Mouse (Mus musculus) brain, embryonic 18.5 days (tissue): ENCODE results near the gene H2al1g.
"Not testable (repeated sequence)": the region's sequence is repeated elsewhere in the genome, so short reads cannot be mapped to it uniquely, and the experiment has no call there.

Experiments
- DNase-seq: peaks from one replicate; pipeline ENCODE4 v3.0.0-alpha.2; 2012; ENCODE audit warnings: low read depth, low spot score

H2al1g gene

GRCm38 (mm10) chrX:11317956-11318355 lies at the start of gene H2al1g:
H2al1g (plus strand) TSS chrX:11318256.
- not testable (repeated sequence) for DNase-seq

- DNase-seq = no peak
Observed at GRCm38 (mm10) chrX:11269074-11269473, 49.0 kb upstream of the H2al1g start.

- DNase-seq = no peak
Observed at GRCm38 (mm10) chrX:11273190-11273589, 44.9 kb upstream of the H2al1g start.

- no peak for DNase-seq
Observed at GRCm38 (mm10) chrX:11277083-11277482, 41.0 kb upstream of the H2al1g start.

- DNase-seq = no peak
Observed at GRCm38 (mm10) chrX:11280741-11281140, 37.3 kb upstream of the H2al1g start.

- no peak for DNase-seq
Observed at GRCm38 (mm10) chrX:11288306-11288882, 29.7 kb upstream of the H2al1g start.

- no peak for DNase-seq
Observed at GRCm38 (mm10) chrX:11289244-11289643, 28.8 kb upstream of the H2al1g start.

- DNase-seq = not testable (repeated sequence)
Observed at GRCm38 (mm10) chrX:11298957-11299356, 19.1 kb upstream of the H2al1g start, which contains the start of gene H2al1a. H2al1a (plus strand) TSS chrX:11299257.

GRCm38 (mm10) chrX:11302132-11302531 lies 15.9 kb upstream of the H2al1g start, which contains the start of gene H2al1b:
H2al1b (plus strand) TSS chrX:11302432.
- not testable (repeated sequence) for DNase-seq

- not testable (repeated sequence) for DNase-seq
Observed at GRCm38 (mm10) chrX:11305355-11305754, 12.7 kb upstream of the H2al1g start, which contains the start of gene H2al1c. H2al1c (plus strand) TSS chrX:11305655.

- DNase-seq = not testable (repeated sequence)
Observed at GRCm38 (mm10) chrX:11308524-11308923, 9.5 kb upstream of the H2al1g start, which contains the start of gene H2al1d. H2al1d (plus strand) TSS chrX:11308824.

- not testable (repeated sequence) for DNase-seq
Observed at GRCm38 (mm10) chrX:11311634-11312033, 6.4 kb upstream of the H2al1g start, which contains the start of gene H2al1e. H2al1e (plus strand) TSS chrX:11311934.

GRCm38 (mm10) chrX:11314858-11315257 lies 3.2 kb upstream of the H2al1g start, which contains the start of gene H2al1f:
H2al1f (plus strand) TSS chrX:11315158.
- DNase-seq = not testable (repeated sequence)

GRCm38 (mm10) chrX:11321192-11321591 lies 3.1 kb downstream of the H2al1g start, which contains the start of gene H2al1h:
H2al1h (plus strand) TSS chrX:11321492.
- DNase-seq = not testable (repeated sequence)

GRCm38 (mm10) chrX:11324359-11324758 lies 6.3 kb downstream of the H2al1g start, which contains the start of gene H2al1i:
H2al1i (plus strand) TSS chrX:11324659.
- not testable (repeated sequence) for DNase-seq

GRCm38 (mm10) chrX:11327522-11327921 lies 9.5 kb downstream of the H2al1g start, which contains the start of gene H2al1j:
H2al1j (plus strand) TSS chrX:11327822.
- DNase-seq = not testable (repeated sequence)

GRCm38 (mm10) chrX:11345762-11346161 lies 27.7 kb downstream of the H2al1g start:
- no peak for DNase-seq

GRCm38 (mm10) chrX:11346756-11347155 lies 28.7 kb downstream of the H2al1g start:
- DNase-seq = no peak

GRCm38 (mm10) chrX:11360823-11361222 lies 42.8 kb downstream of the H2al1g start:
- DNase-seq = no peak

GRCm38 (mm10) chrX:11361261-11361660 lies 43.2 kb downstream of the H2al1g start:
- DNase-seq = no peak

- no peak for DNase-seq
Observed at GRCm38 (mm10) chrX:11363890-11364289, 45.8 kb downstream of the H2al1g start.

- no peak for DNase-seq
Observed at GRCm38 (mm10) chrX:11365151-11365550, 47.1 kb downstream of the H2al1g start.
